Mouse (Mus musculus) spleen, adult 18-20 months (tissue): ENCODE measurements around the gene Gpr141.
"Not testable (repeated sequence)": the region's sequence is repeated elsewhere in the genome, so short reads cannot be mapped to it uniquely, and the experiment has no call there.

Source experiments
- DNase-seq, 2 experiments: peaks; one replicate each; pipeline ENCODE4 v3.0.0; 2022; ENCODE audit warnings: mixed read lengths in 2 of 2

Gene Gpr141

DNA sequence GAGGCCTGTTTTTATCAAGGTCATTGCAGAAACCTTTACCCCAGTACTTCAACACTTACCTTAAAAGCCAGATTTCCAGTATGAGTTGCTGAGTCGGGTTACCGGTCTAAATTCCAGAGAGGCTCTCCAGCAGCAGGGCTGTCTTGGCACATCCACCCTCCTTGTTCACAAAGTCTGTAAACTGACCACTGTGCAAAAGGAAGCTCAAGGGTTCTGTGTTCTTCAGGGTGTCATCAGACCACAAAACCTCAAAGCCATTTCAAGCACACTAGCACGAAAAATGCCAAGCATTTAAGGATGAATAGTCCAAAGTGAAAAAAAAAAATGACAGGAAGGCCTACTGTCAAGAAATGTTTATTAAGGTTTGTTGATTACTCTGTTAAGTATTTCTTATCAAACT is at the start of gene Gpr141:
Gene Gpr141, minus strand, starts transcription at position 187 of the 400 bp plus-strand sequence.
- DNase-seq = no peak

DNA sequence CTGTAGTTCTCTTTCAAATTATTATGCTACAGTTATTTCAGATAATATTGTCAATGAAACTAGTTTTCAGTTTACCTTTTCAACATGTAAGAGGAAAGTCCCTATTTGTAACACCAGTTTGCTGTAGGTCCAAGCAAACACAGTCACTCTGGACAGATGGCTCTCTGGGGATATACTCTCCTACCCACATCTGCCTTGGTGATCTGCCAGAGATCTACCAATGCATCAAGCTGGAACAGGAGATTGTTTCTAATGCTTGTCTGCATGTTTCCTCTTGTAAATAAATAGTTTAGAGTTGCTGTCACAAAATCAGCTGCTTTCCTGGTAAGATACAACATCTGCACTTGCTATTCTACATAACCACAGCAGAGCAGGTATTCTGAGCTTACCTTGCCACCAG is 40.2 kb upstream of the Gpr141 start:
- DNase-seq = no peak

DNA sequence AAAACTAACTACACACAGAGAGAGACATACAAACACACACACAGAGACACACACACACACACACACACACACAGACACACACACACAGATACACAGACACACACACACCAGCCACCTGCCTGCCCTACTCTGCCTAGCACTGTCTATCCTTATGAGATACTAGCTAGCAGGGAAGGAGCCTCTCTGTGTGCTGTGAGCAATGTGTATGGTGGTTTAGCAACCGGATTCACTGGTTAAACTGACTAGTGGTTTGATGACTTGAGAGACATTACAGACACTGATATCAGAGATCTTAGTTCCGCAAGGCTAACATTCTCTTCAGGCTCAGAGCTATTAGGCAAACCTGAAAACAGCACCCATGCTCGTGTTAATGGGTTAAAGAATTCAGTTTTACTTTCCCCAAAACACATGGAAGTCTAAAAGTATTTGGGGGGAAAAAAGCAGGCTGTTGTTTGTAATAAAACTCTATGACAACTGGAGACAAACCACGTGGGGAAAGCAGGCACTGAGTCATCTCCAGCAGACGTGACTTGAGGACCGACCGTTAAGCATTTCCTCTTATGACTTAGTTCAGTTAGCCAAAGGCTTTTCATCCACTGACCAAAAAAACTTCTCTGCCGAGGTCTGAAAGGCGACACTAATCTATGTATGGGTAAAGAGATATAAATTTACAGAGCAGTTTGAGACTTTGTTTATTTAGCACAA is 30.7 kb upstream of the Gpr141 start:
- DNase-seq = no peak

DNA sequence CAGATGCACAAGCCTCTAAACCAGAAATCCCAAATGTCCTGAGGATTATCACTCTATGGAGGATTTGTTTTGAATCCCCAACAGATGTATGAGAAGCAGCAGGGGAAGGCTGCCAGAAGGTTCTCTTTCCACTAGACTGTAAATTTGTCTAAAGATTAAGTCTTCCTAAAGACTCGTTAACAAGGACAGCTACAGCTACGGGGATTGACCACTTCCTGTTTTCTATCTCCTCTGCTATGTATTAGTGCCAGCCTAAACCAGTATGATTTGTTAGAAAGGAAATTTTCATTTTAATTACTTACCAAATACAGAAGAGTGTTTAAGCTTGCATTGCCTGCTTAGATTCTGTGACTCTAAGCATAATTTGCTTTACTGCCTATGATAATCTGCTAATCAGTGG is 30.0 kb upstream of the Gpr141 start:
- no peak for DNase-seq

DNA sequence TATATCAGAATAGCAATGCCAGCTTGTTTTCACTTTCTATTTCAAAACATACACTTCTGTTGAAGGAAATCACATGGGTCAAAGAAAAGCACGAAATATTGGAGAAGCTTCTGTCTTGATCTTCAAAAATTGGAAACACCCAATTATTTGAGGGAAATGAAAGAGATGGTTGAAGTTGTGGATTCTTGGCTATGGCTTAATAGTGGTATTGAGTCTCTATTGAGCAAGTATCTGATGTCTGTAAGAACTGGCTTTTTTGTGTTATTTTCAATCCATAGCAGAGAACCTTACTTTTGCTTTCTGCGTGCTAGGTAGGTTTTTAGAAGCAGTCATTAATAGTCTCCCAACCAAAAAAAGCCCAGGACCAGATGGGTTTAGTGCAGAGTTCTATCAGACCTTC is 19.4 kb upstream of the Gpr141 start:
- no peak for DNase-seq

DNA sequence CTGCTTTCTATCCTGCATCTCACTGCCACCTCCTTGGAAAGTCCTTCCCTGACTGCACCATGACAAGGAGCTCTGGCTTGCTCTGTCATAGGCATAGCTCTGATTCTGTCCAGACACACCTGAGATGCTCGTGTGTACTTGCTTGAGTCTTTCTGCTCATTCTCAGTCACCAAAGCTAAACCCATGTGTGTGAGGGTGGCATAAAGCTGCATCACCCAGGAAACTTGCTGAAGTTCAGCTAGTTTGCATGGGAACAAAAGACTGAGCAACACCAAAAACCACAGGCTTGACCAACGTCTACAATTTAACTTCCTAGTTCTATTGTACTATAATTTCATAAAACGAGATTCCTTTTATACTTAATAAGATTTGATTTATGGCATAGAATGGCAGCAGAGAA is 18.6 kb upstream of the Gpr141 start:
- DNase-seq = no peak

DNA sequence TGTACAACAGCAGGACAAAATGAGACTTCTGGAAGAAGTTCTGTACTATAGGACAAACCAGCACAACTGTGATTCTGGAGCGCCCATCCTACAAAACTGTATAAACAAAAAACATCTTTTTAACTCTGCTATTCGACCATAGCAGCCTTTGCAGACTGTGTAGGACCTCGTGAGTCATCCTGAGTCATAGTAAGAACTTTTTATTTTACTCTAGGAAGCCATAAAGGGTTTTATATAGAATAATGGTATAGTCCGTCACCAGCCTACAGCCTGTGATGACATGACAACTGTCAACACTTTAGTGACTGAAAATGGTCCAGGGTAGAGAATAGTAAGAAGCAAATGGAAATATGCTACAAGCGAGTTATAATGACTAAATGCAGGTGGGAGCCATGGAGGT is 17.6 kb upstream of the Gpr141 start:
- no peak for DNase-seq

DNA sequence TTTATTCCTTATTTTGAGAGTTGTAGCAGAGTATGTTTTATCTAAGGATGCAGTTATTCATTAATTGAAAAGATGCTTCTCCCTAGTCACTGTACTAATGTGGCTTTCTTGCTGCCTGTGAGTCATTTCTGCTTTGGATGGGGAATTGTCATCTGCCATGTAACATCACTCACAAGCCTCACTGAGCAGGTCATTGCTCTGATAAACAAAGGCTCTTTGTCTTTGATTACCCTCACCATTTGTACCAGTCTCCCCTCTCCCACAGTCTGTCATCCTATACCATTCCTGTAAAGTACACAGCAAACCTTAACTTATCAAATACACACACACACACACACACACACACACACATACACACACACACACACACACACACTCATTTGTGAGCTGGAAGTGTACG is 16.1 kb upstream of the Gpr141 start:
- no peak for DNase-seq

DNA sequence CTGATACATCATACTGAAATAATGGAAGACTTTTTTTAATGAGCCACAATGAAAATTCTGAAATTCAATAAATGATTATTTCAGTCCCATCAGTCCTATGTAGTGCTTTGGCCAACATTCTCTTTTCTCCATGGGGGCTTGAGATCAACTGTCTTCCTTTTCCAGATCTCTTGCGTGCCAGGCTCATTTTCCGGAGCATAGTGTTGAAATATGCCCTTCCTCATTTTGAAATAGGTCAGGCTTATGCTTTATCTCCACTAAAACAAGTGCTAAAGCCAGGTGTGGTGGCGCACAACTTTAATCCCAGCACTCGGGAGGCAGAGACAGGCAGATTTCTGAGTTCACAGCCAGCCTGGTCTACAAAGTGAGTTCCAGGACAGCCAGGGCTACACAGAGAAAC is 6.5 kb upstream of the Gpr141 start:
- no peak for DNase-seq

DNA sequence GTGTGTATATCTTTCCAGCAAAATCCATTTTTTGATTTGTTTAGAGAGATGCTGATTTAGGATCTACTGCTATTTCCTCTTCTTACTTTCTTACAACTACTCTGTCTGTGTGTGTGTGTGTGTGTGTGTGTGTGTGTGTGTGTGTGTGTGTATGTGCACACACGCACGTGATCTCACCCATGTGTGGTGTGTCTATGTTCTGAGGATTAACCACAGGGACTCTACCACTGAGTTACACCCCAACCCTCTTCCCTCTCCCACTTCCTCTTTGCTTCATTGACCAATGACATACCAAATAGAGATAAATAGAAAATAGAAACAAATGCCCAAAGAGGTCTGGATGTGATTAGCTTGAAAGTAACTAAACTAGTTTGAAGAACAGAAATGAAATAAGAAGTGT is 4.0 kb upstream of the Gpr141 start:
- peak; percentile 10 to 17 for DNase-seq

DNA sequence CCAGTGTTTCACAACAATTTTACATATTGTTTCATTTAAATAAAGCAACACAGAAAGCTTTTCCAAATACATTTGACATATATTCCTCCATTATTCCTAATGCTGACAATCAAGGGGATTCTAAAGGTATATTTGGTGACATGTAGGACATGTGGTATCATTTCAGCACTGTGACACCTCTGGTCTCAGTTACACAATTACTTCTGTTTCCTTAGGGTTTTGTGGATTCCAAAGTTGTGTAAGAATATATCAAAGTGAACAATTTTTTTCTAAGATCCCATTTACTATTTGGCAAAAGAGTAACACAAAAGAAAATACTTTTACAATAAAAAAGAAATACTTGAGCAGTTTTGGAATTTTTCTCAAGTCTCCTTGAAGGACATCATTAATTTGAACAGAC is 2.4 kb downstream of the Gpr141 start:
- DNase-seq = no peak

DNA sequence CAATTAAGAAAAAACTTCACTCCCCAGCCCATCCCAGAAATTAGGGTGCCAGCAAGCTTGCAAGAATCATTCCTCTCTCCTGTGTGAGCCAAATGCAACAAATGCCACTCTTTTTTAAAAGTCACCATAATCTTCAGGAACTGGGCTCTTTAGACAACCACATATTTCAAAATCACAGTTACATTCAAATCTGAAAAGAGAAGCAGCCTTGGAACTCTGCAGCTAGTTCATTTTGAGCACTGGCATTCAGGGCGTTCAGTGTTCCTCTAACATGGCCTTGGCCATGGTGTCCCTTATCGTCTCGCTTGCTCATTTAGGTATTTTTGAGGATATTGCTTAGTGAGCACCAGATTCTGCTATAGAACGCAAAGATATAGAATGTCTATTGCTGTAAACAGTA is 4.1 kb downstream of the Gpr141 start:
- no peak for DNase-seq

DNA sequence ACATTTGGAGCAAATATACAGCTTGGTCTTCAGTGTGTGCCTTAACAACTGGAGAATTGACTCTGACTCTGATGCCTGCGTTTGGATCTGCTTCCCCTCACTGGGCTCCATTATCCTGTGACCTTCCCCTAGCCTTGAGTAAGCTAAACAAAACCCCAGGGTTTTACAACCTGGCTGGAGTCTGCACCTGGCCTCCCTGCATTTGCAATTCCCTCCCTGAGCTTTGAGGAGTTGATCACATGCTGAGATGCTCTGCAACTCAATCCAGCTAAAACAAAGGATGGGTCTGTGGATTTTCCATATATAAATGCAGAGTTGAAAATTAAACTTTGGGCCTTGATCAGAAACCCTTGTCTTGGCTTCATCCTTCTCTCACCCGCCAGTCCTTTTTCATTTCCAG is 4.8 kb downstream of the Gpr141 start:
- DNase-seq = no peak

DNA sequence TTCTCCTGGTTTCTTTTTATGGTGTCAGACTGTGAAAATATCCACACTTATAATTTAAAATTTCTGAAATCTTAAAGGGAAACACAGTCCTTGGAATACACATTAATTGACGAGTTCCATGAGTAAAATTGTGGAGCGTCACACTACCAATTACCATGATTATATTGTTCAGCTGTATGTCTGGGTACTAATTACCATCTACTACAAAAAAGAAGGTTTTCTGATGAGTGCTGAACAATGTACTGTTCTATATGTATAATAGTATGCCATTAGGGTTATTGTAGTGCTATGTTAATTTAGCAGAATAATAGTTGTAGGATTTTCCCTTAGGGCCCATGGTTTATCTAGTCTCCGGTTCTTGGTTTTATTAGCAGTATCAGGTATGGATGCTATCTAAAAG is 29.1 kb downstream of the Gpr141 start:
- no peak for DNase-seq

DNA sequence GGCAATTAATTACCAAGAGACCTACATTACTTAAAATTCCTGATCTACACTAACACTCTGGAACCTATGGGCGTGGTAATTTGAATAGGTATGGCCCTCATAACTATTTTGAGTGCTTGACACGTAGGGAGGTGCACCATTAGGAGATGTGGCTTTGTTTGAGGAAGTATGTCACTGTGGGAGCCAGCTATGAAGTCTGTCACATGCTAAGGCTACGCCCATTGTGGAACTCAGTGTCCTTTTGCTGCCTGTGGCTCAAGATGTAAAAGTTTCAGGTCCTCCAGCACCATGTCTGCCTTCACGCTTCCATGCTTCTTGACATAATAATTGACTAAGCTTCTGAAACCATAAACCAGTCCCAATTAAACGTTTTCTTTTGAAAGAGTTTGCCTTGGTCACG is 29.6 kb downstream of the Gpr141 start:
- peak; percentile 7 to 15 for DNase-seq

DNA sequence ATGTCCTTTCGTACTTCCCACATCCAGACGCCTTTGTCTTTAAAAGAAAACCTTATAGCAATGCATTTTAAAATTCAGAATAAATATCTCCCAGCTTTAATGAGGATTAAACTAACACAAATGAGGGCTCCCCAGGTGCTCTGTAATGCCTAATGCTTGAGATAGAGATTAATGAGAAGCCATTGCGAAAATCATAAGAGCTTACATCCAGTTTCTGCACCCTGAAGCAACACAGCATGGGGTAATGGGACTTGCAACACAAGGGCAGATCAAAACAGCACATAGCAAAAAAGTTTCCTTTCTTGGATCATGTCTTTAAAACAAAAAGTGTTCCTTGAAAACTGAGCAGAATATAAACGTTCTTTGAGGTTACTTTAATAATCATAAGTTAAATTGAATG is 30.3 kb downstream of the Gpr141 start:
- no peak for DNase-seq

DNA sequence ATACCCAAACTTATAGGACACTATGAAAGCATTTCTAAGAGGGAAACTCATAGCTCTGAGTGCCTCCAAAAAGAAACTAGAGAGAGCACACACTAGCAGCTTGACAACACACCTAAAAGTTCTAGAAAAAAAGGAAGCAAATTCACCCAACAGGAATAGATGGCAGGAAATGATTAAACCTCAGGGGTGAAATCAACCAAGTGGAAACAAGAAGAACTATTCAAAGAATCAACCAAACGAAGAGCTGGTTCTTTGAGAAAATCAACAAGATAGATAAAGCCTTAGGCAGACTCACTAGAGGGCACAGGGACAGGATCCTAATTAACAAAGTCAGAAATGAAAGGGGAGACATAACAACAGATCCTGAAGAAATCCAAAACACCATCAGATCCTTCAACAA is 36.1 kb downstream of the Gpr141 start:
- not testable (repeated sequence) for DNase-seq

DNA sequence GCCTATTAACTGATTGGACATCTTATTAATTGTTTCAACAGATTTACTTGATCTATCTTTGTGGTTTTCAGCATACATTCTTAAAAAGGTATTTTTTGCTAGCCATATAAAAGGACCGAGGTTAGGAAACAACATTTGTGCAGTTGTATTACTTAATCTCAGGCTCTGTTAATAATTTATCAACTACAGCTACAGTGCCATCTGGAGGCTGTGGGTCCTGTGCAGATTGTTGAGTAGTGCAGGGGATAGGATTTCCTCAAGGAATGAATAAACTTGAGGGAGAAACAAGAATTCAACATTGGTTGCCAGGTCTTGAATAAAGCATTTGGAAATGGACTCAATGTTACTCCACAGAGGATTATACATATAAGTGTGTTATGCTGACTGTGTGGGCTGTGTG is 53.9 kb downstream of the Gpr141 start:
- DNase-seq = no peak

DNA sequence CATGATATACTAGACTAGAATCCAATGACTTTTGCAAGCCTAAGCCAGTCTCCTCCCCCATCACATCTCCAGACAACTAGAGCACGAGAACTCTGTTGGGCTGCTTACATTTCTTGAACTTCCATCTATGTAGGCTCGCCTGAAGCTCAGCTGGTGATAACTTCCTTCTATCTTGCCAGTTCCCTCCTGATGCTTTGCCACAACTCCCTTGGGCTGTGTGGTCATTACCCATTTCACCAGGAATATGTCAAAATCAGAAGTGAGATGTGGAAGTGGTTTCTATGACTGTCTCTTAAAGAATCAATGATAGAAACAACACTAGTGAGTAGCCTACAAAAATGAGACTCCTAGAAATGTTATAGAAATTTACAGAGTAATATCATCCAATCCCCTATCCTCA is 56.9 kb downstream of the Gpr141 start:
- no peak for DNase-seq

DNA sequence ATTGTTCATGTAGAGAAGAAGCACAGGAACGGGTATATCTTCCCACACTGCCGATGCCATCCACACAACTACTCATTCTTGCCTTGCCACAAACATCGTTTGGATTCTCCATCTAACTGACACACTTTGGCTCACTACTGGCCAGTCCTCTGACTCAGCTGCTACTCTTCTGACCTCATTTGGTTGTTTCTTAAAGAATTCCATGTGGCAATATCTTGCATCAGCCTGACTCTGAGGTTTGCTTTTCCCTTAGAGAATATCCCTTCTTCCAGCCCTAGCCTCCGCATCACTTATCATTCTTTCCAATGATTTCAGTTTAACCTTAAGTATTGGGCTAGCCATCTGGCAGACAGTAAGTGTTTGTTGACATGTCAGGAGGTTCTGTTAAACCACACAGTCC is 59.8 kb downstream of the Gpr141 start:
- no peak for DNase-seq

DNA sequence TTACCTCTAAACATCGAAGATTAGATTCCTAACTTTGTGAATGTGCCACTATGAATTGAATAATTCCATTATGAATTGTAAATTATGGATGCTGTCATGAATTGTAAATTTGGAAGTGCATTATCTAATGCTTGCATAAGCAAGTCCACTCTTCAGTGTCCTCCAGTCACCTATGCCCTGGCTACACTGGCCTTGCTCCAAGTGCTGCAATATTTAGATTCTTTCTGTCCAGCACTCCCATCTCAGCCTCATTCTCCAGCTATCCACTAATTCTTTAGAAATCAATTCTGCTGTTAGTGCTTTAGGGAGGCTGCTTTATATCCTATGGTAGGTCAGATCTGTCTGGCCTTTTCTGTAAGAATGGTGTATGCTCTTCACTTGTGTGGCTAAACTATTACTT is 60.8 kb downstream of the Gpr141 start:
- DNase-seq = no peak

DNA sequence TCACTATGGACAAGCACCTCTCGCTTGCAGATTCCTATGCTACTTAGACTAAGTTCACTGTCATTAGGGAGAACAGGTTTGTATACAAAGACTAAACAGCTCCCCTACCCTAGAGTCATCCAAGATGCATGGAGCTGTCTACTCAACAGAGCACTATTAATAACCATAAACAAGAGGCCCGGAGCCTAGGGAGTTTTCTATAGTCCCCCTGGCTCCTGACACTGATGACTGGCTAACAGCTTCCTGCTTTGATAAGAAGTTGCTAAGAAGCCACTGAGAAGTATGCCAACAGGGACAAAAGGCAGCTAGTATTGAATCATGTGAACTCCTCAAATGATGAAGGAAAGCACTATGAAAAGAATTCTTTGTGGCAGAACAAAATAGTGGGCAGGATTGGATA is 78.3 kb downstream of the Gpr141 start:
- no peak for DNase-seq

DNA sequence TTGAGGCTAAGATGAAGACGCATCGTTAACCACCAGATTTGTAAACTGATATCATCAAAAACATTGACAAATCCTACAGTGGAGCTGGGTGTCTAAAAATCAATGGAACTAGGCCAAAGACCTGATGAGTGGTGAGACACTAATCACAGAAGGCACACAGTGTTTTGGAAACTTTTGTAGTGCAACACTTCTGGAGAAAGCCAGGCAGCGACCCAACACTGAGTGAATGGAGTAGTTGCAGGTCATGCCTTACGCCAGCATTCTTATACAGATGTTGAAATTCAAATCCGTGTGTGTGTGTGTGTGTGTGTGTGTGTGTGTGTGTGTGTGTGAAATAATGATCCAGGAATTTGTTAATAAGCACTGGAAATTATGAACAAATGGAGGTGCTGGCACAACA is 79.5 kb downstream of the Gpr141 start:
- no peak for DNase-seq

DNA sequence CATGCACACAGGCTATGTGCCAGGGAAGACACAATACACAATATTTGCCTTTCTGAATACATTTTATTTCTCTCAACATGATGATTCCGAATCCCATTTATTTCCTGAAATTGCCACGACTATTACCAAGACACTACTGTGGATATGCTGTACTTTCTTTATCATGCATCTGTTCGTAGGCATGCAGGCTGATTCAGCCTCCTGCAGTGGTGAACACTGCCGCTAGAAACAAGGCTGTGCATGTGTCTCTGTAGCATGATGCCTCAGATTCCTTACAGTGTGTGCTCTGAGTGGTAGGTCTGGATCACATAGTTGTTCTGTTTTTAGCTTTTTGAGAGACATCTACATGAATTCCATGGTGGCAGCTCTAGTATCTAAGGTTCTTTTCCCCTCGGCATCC is 89.5 kb downstream of the Gpr141 start:
- no peak for DNase-seq

DNA sequence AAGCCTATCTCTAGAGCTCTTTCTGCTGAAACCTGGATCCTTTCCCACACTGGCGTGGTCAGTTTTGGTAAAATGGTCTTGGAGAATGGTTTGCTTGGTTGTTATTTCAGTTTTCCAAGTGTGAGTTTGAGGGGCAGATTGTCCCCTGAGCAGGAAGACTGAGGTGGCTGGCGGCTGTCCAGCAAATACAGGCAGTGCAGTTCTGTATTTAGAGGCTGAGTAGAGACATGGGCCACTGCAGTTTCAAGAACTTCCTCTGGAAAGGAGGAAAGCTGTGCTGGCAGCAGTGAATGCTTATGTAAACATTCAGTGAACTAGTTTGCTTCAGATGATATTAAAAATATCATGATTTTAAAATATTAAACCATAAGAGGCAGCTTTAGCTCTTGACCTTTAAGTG is 93.2 kb downstream of the Gpr141 start:
- peak in 1 of 2 experiments; percentile 5 for DNase-seq

DNA sequence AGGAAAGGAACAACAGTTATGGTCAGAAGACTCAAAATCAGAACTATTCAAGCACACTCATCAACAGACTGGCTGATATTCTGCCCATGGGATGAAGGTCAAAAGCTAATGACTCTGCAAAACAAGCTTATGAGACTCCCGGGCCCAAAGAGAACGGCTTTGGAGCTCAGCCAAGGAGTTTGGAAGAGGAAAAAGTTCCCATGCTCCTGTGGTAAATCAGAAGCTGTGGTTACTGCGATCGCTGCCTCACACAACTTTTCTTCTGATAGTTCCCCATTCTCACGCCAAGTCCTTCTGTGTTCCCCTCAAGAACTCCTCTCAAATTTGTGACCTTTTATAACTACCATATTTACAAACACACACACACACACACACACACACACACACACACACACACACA is 105.1 kb downstream of the Gpr141 start:
- no peak for DNase-seq
